Mouse (Mus musculus) bone marrow, adult 2 months (tissue): Measurements from ENCODE around the gene Uba52. TPM values are rescaled to one million over a fixed set of nuclear protein-coding genes. Genes with fewer than 3 reads are reported as not detected.
"Not testable (repeated sequence)": the region's sequence is repeated elsewhere in the genome, so short reads cannot be mapped to it uniquely, and the experiment has no call there.

ENCODE experiments used
- H3K27ac ChIP-seq: fragments of 200-500 bp; 2 replicates; pipeline ENCODE4 v1.5.1; 2012; ENCODE audit warnings: low read depth, mild to moderate bottlenecking, control low read depth, inconsistent platforms, low read length; ENCODE audit not compliant: control insufficient read depth, poor library complexity, insufficient read depth
- H3K4me1 ChIP-seq: fragments of 200-500 bp; 2 replicates; pipeline ENCODE4 v1.6.1; 2011; ENCODE audit warnings: low read length; ENCODE audit not compliant: control insufficient read depth, insufficient read depth
- H3K4me3 ChIP-seq: fragments of 200-500 bp; replicated peaks from 2 replicates; pipeline ENCODE3; 2011; ENCODE audit warnings: mild to moderate bottlenecking, low read depth, low read length, control low read depth; ENCODE audit not compliant: control insufficient read depth
- CTCF ChIP-seq: fragments of 200-500 bp; IDR thresholded peaks from 2 replicates; pipeline ENCODE4 v1.5.1; 2011; ENCODE audit warnings: low read length, control low read depth; ENCODE audit not compliant: control insufficient read depth, insufficient read depth
- POLR2A ChIP-seq: fragments of 200-500 bp; IDR thresholded peaks from 2 replicates; pipeline ENCODE4 v1.6.1; 2011; ENCODE audit warnings: low read depth, mild to moderate bottlenecking, control low read depth, low read length, borderline replicate concordance; ENCODE audit not compliant: control insufficient read depth
- WGBS: fragments of 180-500 bp; shearing (Covaris S2); methylation state at CpG from one replicate; pipeline ENCODE4 v1.1.7; 2018; 5-methylcytosine and 5-hydroxymethylcytosine counted together
- polyA plus RNA-seq: library from polyadenylated mRNA; stranded (reverse); fragments of >200 nt; gene quantifications from 2 replicates; pipeline ENCODE4 v1.2.4, GENCODE M21; 2011; ENCODE audit warnings: low replicate concordance; ENCODE audit not compliant: missing spikeins, insufficient read depth, insufficient read length

Gene Uba52
- polyA plus RNA-seq, 1 experiment = 961 TPM

DNA sequence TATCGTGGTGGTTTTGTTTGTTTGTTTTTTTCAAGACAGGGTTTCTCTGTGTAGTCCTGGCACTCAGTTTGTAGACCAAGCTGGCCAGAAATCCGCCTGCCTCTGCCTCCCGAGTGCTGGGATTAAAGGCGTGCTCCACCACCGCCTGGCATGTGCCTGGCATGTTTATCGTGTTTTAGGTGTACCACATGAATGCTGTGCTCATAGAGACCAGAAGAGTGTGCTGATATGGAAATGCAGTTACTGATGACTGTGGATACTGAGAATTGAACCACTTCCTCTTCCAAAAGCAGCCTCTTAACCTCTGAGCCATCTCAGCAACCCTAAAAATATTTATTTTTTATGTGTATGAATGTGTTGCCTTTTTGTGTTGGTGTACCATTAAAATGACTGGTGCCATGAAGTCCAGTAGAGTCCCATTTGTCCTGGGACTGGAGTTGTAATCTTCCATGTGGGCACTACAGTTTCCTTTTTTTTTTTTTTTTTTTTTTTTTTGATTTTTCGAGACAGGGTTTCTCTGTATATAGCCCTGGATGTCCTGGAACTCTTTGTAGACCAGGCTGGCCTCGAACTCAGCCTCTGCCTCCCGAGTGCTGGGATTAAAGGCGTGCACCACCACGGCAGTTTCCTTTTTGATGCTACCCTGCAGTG lies 1.8 kb upstream of the Uba52 start:
- Histone ChIP-seq H3K4me3 (no peak overlapping the region), H3K4me1 (peaks cover 5% of the 10 kb centered on the region), H3K27ac (no peak overlapping the region; the same call in 1 of the 2 replicates)
- TF ChIP-seq CTCF (no peak), POLR2A (no peak)
- WGBS = 57% methylated on average over 11 of the region's 11 CpGs

GRCm38 (mm10) chr8:70511770-70512169 lies 1.2 kb upstream of the Uba52 start:
- H3K4me1 ChIP-seq = peaks cover 5% of the 10 kb centered on the region
- 82% methylated on average over 2 of the region's 2 CpGs for WGBS
- TF ChIP-seq POLR2A = no peak
- no peak for TF ChIP-seq CTCF
- no peak overlapping the region for H3K4me3 ChIP-seq
- H3K27ac ChIP-seq = no peak overlapping the region

GRCm38 (mm10) chr8:70511174-70511573 lies 573 bp upstream of the Uba52 start:
- Histone ChIP-seq H3K4me3 (peak overlapping the region; percentile 72), H3K27ac (peak overlapping the region; percentile 87; the same call in 1 of the 2 replicates)
- not testable (repeated sequence) for H3K4me1 ChIP-seq
- WGBS = 44% methylated on average over 6 of the region's 6 CpGs

GRCm38 (mm10) chr8:70509281-70509952 lies 1.2 kb downstream of the Uba52 start:
- Histone ChIP-seq H3K27ac (peak overlapping the region; percentile 87), H3K4me1 (peaks cover 9% of the 10 kb centered on the region), H3K4me3 (peak overlapping the region; percentile 72)
- TF ChIP-seq POLR2A = no peak
- no peak for TF ChIP-seq CTCF
- 10% methylated on average over 25 of the region's 25 CpGs for WGBS

GRCm38 (mm10) chr8:70507027-70507393 lies 3.6 kb downstream of the Uba52 start:
- no peak overlapping the region for H3K4me3 ChIP-seq
- no peak for TF ChIP-seq POLR2A
- no peak for TF ChIP-seq CTCF
- no peak overlapping the region for H3K27ac ChIP-seq
- H3K4me1 ChIP-seq = peaks cover 10% of the 10 kb centered on the region
- WGBS = 82% methylated on average over 5 of the region's 5 CpGs

- TF ChIP-seq POLR2A = peak; percentile 63; the same call in 1 of the 2 replicates
- peak; percentile 75 for TF ChIP-seq CTCF
- H3K4me3 ChIP-seq = peak within 1 kb of the TSS; percentile 72
- 5% methylated on average over 40 of the region's 40 CpGs for WGBS
- H3K27ac ChIP-seq = peak within 1 kb of the TSS; percentile 67
- H3K4me1 ChIP-seq = peaks cover 10% of the 10 kb centered on the region
Measured at GRCm38 (mm10) chr8:70506328-70507026, 4.1 kb downstream of the Uba52 start, which contains the start of gene Rex1bd. TSS of gene Rex1bd (minus strand) at chr8:70506752.

DNA sequence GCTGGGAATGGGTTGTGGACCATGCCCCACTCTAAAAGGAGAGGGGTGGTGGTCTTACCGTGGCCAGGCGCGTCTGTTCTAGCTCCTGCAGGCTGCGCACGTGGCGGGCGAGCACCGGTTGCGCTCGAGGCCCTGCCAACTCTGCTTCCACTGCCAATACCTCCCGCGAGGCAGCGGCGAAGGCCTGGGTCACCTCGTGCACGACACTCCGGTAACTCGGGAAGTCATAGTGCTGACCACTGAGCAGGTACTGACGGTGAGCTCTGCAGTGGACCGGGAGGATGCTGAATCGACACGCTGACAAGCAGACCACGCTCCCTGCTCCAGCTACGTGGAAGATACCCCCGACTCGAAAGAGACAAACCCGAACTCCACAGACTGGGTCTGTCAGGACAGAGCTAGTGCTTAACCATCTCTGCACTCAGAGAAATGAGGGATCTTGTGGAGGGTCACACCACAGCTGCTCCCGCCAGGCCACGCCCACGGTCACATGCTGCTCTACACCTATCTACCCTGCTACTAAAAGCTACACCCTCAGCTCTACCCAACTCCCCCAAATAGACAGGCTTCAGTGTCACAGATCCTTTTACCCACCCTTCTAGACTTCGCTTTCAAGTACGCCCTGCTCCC lies 4.8 kb downstream of the Uba52 start:
- peaks cover 10% of the 10 kb centered on the region for H3K4me1 ChIP-seq
- 50% methylated on average over 32 of the region's 32 CpGs for WGBS
- peak overlapping the region; percentile 67 for H3K27ac ChIP-seq
- H3K4me3 ChIP-seq = peak overlapping the region; percentile 72
- TF ChIP-seq POLR2A = 0 out of 2 replicates have a peak, but pooled peaks have one; percentile 22
- no peak for TF ChIP-seq CTCF

DNA sequence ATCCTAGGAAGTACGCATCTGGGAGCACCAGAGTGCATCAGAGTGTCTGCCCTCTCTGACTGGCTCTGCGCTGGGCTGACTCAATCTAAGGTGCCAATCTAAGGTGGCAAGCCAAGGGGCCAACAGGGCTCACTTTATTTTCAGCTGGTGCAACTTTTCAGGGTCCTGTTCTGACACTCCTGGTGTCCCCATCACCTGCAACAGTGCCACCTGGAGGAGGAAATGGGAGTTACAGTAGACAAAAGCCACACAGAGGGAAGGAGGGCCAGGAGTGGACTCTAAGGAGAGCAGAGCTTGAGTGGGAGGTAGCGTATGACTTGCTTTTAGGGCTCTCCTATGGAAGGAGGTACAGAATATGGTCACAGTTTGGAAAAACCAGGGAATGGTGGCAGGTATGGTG lies 5.8 kb downstream of the Uba52 start:
- WGBS = 68% methylated on average over 3 of the region's 3 CpGs
- Histone ChIP-seq H3K4me1 (peaks cover 10% of the 10 kb centered on the region), H3K4me3 (no peak overlapping the region), H3K27ac (no peak overlapping the region)
- TF ChIP-seq POLR2A = no peak
- peak; percentile 88 for TF ChIP-seq CTCF
